Mouse (Mus musculus) liver, embryonic 14.5 days (tissue): Measurements from ENCODE around the gene Prss56.

Experiments used
- CTCF ChIP-seq: IDR thresholded peaks from 2 replicates; pipeline ENCODE4 v1.5.1; 2016; ENCODE audit warnings: antibody characterized with exemption, low read depth, control low read depth
- EP300 ChIP-seq: IDR thresholded peaks from 2 replicates; pipeline ENCODE4 v1.6.1; 2016; ENCODE audit warnings: antibody characterized with exemption, low read depth

GRCm38 (mm10) chr1:87164796-87165184 is 18.3 kb upstream of the Prss56 start:
- TF ChIP-seq EP300 (no peak), CTCF (no peak)
